Mouse (Mus musculus) bone marrow macrophage, adult 2 months (primary cell): ENCODE data around the gene Slit1.

Source experiments
- CTCF ChIP-seq: IDR thresholded peaks from 2 replicates; pipeline ENCODE4 v1.5.1; 2012; ENCODE audit warnings: low read depth, mild to moderate bottlenecking, low read length, moderate library complexity
- POLR2A ChIP-seq: IDR thresholded peaks from 2 replicates; pipeline ENCODE4 v1.6.1; 2012; ENCODE audit warnings: mild to moderate bottlenecking, low read depth, low read length, borderline replicate concordance

DNA sequence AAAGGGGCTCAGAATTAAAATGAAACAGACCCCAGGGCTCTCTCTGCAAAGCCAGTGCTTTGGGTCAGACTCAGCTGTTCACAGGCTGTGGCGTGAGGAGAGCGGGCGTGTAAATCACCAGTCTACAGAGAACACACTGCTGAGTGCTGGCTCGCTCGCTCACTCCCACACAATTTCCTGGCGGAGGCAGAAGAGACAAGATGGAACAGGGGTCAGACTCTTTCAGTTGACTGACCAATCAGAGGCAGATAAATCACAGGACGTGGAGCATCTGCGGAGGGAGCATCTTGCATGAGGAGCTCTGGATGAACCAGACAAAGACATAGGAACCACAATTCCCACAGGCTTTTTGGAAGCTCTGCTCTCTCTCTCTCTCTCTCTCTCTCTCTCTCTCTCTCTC, 67.9 kb downstream of the Slit1 start:
- TF ChIP-seq CTCF (no peak), POLR2A (no peak)
